Mouse (Mus musculus) c-Kit-positive CD71-positive TER-119-positive erythroid progenitor cells, embryonic 14.5 days (primary cell): Measurements from ENCODE around the gene Gabpb1.
"Not testable (repeated sequence)": the region's sequence is repeated elsewhere in the genome, so short reads cannot be mapped to it uniquely, and the experiment has no call there.

Experiments
- DNase-seq: peaks from one replicate; pipeline ENCODE4 v3.0.0-alpha.2; 2013; ENCODE audit warnings: low spot score

Gabpb1 gene

DNA sequence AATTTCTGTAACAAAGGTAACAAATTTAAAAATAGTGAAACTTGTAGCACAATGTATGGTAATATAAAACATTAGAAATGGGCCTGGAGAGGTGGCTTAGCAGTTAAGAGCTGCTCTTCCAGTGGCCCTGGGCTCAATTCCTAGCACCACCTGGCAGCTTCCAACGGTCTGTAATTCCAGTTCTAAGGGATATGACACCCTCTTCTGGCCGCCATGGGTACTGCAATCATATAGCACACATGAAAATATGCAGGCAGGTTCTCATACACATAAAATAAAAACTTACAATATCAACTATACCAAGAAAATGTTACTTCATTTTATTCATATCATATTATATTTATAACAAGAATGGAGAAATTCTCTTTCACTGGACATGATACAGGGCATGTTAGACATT, 35.8 kb downstream of the Gabpb1 start:
- no peak for DNase-seq

DNA sequence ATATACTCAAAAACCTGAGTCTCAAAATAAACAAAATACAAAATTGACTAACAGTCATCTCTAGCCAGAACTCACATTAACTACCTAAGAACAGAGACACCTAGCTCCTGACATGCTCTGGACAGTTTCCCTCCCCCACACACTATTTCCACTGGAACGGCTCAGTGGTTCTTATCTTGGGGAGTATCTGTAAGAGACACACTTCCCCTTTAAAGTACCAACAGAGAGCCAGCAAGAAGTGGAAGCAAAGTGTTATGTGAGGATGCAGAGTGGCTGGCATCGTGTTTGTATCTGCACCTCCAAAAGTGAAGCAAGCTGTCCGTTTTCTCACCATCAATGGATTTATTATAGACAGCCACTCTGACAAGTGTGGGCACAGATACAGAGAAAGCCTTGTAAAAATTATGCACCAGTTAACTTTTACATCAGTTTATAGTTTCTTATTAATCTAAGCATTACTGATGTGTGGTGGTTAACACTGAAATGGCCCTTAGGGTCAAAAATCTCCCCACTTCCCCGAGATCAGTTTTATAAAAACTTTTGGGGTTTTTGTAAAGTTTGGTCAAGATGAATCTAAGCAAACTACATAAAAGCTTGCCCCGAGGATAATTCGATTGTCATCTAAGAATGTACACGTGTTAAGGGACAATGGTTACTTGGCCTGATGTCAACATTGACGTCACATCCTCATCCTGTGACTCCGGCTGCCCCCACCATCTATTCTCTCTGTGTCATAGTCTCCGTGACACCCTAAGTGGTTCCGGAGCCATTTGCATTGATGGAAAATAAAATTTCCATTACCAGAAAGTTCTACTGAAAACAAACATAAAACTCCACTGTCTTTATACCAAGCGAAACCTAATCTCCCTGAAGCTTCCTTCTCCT, 40.0 kb downstream of the Gabpb1 start:
- DNase-seq = peak; percentile 27

- DNase-seq = no peak
Observed at GRCm38 (mm10) chr2:126633165-126633564, 43.0 kb downstream of the Gabpb1 start.

- no peak for DNase-seq
Observed at GRCm38 (mm10) chr2:126628455-126628995, 47.6 kb downstream of the Gabpb1 start.

- no peak for DNase-seq
Observed at GRCm38 (mm10) chr2:126623138-126623537, 53.0 kb downstream of the Gabpb1 start.

- no peak for DNase-seq
Observed at GRCm38 (mm10) chr2:126622455-126622854, 53.7 kb downstream of the Gabpb1 start.

GRCm38 (mm10) chr2:126619249-126619704, 56.9 kb downstream of the Gabpb1 start, which contains the start of gene Hdc:
Gene Hdc (minus strand): TSS chr2:126619299.
- no peak for DNase-seq

GRCm38 (mm10) chr2:126618470-126619179, 57.5 kb downstream of the Gabpb1 start:
- DNase-seq = no peak

DNA sequence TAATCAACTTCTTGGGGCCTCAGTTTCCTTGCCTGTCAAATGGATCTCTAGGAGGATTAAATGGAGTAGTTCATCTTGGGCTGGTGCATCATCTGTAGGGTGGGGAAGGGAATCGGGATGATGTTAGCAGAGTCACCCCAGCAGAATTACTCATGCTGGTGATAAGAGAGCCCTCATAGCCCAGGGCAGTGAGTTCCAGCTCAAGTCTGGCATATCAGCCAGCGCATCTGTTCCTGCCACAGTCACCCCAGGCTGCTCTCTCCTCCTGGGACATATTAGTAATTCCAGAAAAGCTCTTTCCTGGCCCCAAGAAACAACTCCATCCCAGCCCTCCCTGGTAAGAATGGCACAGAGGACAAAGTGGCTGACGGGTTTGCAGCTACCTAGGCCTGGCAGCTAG, 60.8 kb downstream of the Gabpb1 start:
- DNase-seq = no peak

DNA sequence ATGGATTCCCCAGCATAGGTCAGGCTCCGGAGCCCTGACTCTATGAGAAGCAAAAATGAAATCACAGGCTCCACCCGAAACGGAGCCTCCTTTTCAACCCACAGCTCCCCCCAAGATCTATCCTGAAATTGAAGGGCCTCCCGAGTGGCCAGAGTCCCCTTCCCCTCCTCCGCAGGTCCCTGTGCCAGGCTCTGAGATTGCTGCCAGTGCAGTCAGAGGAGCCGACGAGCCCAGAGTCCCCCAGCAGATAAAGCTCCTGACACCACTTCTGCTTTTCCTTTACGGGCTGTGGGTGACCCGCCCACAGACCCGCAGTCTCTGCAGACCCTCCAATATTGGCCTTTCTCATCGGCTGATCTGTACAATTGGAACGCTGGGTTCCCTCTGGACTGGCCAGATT, 66.5 kb downstream of the Gabpb1 start:
- not testable (repeated sequence) for DNase-seq

GRCm38 (mm10) chr2:126607553-126608203, 68.5 kb downstream of the Gabpb1 start:
- no peak for DNase-seq

- no peak for DNase-seq
Observed at GRCm38 (mm10) chr2:126606688-126607062, 69.5 kb downstream of the Gabpb1 start.

DNA sequence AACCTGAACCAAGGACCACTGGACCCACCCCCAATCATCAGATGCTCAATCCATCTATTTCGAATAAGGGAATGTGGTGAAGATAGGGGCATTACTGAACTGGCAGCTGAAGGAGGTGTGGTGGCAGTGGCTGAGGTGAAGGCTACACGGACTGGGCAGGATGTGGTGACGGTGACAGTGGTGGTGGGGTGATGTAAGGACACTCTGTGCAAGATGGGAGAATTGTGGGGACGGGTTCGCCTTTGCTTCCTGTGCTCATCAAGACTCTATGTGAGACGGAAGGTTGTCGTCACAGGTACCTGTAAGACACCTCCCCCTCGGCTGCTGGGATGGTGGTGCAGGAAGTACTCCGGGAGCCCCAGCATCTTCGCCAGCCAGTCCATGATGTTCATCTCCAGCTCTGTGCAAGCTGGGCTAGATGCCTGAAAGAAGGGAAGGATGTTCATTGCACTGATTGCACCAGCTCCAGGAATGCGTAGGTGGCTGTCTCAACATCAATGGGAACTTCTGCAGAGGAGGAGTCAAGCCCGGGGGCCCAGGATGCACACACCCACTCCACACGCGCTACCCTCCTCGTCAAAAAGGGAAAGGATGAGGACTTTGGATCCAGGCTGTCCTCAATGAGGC, 70.0 kb downstream of the Gabpb1 start:
- no peak for DNase-seq

DNA sequence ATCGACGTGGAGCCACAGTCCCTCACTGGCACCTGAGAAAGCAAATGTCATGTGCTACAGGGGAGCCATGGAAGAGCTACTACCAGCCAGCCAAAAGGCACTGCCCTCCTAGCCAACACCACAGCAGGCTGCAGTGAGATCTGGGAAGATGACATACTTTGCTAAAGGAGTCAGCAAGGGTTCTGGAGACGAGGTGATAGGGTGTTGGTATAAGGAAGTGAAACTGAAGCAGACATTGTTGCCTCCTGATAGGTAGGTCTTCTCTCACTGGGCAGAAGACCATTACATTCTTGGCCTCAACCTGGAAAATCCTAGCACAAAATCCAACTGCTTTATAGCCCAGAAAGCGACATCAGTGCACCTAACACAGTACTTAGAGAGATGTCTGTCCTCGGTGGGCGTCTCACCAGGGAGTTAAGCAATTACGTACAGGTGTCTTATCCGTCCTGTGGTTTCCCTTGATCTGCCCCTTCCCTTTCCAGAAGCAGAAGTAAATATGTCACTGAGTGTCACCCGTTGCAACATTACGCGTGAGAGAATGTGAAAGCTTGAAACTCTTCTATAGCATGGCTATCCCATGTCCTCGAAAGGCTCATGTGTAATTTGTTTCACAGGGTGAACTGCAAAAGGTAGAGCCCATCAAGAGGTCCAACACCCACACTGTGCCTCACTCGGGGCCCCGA, 74.1 kb downstream of the Gabpb1 start:
- no peak for DNase-seq

DNA sequence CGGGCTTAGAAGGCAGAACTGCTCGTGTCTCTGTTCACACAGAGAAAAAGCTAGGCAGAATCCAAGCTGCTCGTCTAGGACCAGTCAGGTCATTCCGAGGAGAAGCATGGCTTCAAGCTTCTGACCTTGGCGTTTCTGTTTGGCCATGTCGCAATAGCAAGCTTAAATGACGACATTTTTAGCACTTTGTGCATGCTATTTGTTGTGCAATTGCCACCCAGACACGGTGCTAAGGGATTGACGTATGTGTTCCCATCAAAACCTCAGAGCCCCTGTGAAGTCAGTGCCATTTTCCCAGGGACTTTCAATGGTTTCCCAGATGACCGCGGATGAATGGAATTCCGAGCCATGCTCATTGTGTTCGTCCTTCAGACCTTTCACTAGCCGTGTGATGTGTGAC, 75.6 kb downstream of the Gabpb1 start:
- DNase-seq = no peak

GRCm38 (mm10) chr2:126599005-126599404, 77.1 kb downstream of the Gabpb1 start:
- no peak for DNase-seq

GRCm38 (mm10) chr2:126598359-126598758, 77.8 kb downstream of the Gabpb1 start:
- no peak for DNase-seq

- DNase-seq = no peak
Observed at GRCm38 (mm10) chr2:126597279-126598241, 78.6 kb downstream of the Gabpb1 start.

- no peak for DNase-seq
Observed at GRCm38 (mm10) chr2:126596347-126597072, 79.6 kb downstream of the Gabpb1 start.
